Mouse (Mus musculus) heart, adult 2 months (tissue): ENCODE data around the gene Gramd1c. TPM values are rescaled to one million over a fixed set of nuclear protein-coding genes. Genes with fewer than 3 reads are reported as not detected.

Experiments
- DNase-seq, 2 experiments: peaks; one replicate each; pipeline ENCODE4 v3.0.0; 2021
- H3K27ac ChIP-seq: fragments of 200-600 bp; 2 replicates; pipeline ENCODE4 v1.8.1; 2022
- H3K27me3 ChIP-seq: fragments of 200-500 bp; 2 replicates; pipeline ENCODE4 v1.6.1; 2012; ENCODE audit warnings: mild to moderate bottlenecking, low read length, inconsistent platforms, mixed read lengths; ENCODE audit not compliant: control insufficient read depth, insufficient read depth
- H3K36me3 ChIP-seq: fragments of 200-500 bp; 2 replicates; pipeline ENCODE4 v1.6.1; 2012; ENCODE audit warnings: low read length, inconsistent platforms; ENCODE audit not compliant: control insufficient read depth, insufficient read depth
- H3K4me1 ChIP-seq: fragments of 200-500 bp; 2 replicates; pipeline ENCODE4 v1.6.1; 2011; ENCODE audit warnings: low read length; ENCODE audit not compliant: control insufficient read depth, insufficient read depth
- H3K4me3 ChIP-seq: fragments of 200-600 bp; 2 replicates; pipeline ENCODE4 v1.8.1; 2022
- H3K79me2 ChIP-seq: fragments of 200-500 bp; replicated peaks from 2 replicates; pipeline ENCODE4 v1.6.1; 2012; ENCODE audit warnings: mild to moderate bottlenecking, inconsistent platforms, low read length, moderate library complexity, mixed read lengths; ENCODE audit not compliant: control insufficient read depth, insufficient read depth
- H3K9ac ChIP-seq: fragments of 200-500 bp; 2 replicates; pipeline ENCODE4 v1.6.1; 2012; ENCODE audit warnings: low read depth, mild to moderate bottlenecking, control low read depth, inconsistent platforms, low read length, mixed read lengths
- CTCF ChIP-seq: fragments of 200-600 bp; IDR thresholded peaks from 2 replicates; pipeline ENCODE4 v1.8.1; 2022; ENCODE audit warnings: antibody characterized with exemption, mild to moderate bottlenecking, moderate library complexity
- EP300 ChIP-seq: fragments of 200-500 bp; IDR thresholded peaks from 2 replicates; pipeline ENCODE4 v1.6.1; 2011; ENCODE audit warnings: low read depth, low read length, control low read depth; ENCODE audit not compliant: insufficient read depth
- POLR2A ChIP-seq: fragments of 200-500 bp; IDR thresholded peaks from 2 replicates; pipeline ENCODE4 v1.6.1; 2011; ENCODE audit warnings: mild to moderate bottlenecking, low read depth, low read length, control low read depth; ENCODE audit not compliant: insufficient read depth
- WGBS: fragments of 180-500 bp; shearing (Covaris S2); methylation state at CpG from one replicate; pipeline ENCODE4 v1.1.7; 2018; 5-methylcytosine and 5-hydroxymethylcytosine counted together
- intact Hi-C: fragments of 180-260 bp; cut with DNase I; formaldehyde crosslinking; loops from one replicate; pipeline ENCODE4 v1.15.1; 2025
- polyA plus RNA-seq: library from polyadenylated mRNA; depleted of rRNA; stranded (reverse); fragments of >200 nt; gene quantifications from 2 replicates; pipeline ENCODE4 v1.2.3, GENCODE M21; 2012
- total RNA-seq, 2 experiments: library from RNA; stranded (reverse); gene quantifications; 2 replicates each; pipeline ENCODE4 v1.2.3; 2021

Gene Gramd1c
- total and polyA plus RNA-seq, 3 experiments, result 0.37 to 0.50 (median 0.37) TPM

- H3K27me3 ChIP-seq, result no peaks in the 10 kb centered on the region
Observed at GRCm38 (mm10) chr16:44029273-44029672, 33.9 kb downstream of the Gramd1c start.

GRCm38 (mm10) chr16:44026822-44027221, 36.3 kb downstream of the Gramd1c start:
- Histone ChIP-seq H3K27ac (no peak overlapping the region), H3K79me2 (no peaks in the 10 kb centered on the region), H3K36me3 (no peaks in the 10 kb centered on the region), H3K4me1 (peaks cover 3% of the 10 kb centered on the region), H3K27me3 (no peaks in the 10 kb centered on the region), H3K9ac (no peak overlapping the region), H3K4me3 (no peak overlapping the region)
- intact Hi-C loops, result no loop called here
- DNase-seq, result no peak
- WGBS, result 92% methylated on average over 9 of the region's 9 CpGs
- TF ChIP-seq EP300, result no peak
- no peak for TF ChIP-seq CTCF
- no peak for TF ChIP-seq POLR2A

More at GRCm38 (mm10) chr16:44029273-44029672, 33.9 kb downstream of the Gramd1c start:
- peaks cover 3% of the 10 kb centered on the region for H3K4me1 ChIP-seq
- no peak for DNase-seq
- no peak overlapping the region for H3K27ac ChIP-seq
- WGBS, result 25% methylated on average over 2 of the region's 2 CpGs
- TF ChIP-seq POLR2A, result no peak
- no peak for TF ChIP-seq EP300
- no peak for TF ChIP-seq CTCF
- no peaks in the 10 kb centered on the region for H3K79me2 ChIP-seq
- no peak overlapping the region for H3K4me3 ChIP-seq
- no peak overlapping the region for H3K9ac ChIP-seq
- intact Hi-C loops, result no loop called here
- no peaks in the 10 kb centered on the region for H3K36me3 ChIP-seq

- no peaks in the 10 kb centered on the region for H3K27me3 ChIP-seq
- H3K27ac ChIP-seq, result no peak overlapping the region
- DNase-seq, result no peak
- no peaks in the 10 kb centered on the region for H3K36me3 ChIP-seq
- no peak overlapping the region for H3K9ac ChIP-seq
- H3K79me2 ChIP-seq, result no peaks in the 10 kb centered on the region
- H3K4me3 ChIP-seq, result no peak overlapping the region
- TF ChIP-seq CTCF, result no peak
- TF ChIP-seq EP300, result no peak
- TF ChIP-seq POLR2A, result no peak
- WGBS, result 42% methylated on average over 6 of the region's 6 CpGs
- intact Hi-C loops, result no loop called here
- peaks cover 3% of the 10 kb centered on the region for H3K4me1 ChIP-seq
Observed at GRCm38 (mm10) chr16:44026210-44026609, 36.9 kb downstream of the Gramd1c start.

- no peaks in the 10 kb centered on the region for H3K4me1 ChIP-seq
- H3K4me3 ChIP-seq, result no peak overlapping the region
- intact Hi-C loops, result no loop called here
- H3K27ac ChIP-seq, result no peak overlapping the region
- TF ChIP-seq POLR2A, result no peak
- TF ChIP-seq CTCF, result no peak
- no peak for TF ChIP-seq EP300
- H3K27me3 ChIP-seq, result no peaks in the 10 kb centered on the region
- no peak for DNase-seq
- no peak overlapping the region for H3K9ac ChIP-seq
- 59% methylated on average over 2 of the region's 2 CpGs for WGBS
- no peaks in the 10 kb centered on the region for H3K79me2 ChIP-seq
- H3K36me3 ChIP-seq, result no peaks in the 10 kb centered on the region
Observed at GRCm38 (mm10) chr16:44018986-44019548, 44.1 kb downstream of the Gramd1c start.

- H3K36me3 ChIP-seq, result no peaks in the 10 kb centered on the region
- no peaks in the 10 kb centered on the region for H3K27me3 ChIP-seq
- H3K79me2 ChIP-seq, result no peaks in the 10 kb centered on the region
- H3K27ac ChIP-seq, result no peak overlapping the region
- no peak overlapping the region for H3K4me3 ChIP-seq
- H3K4me1 ChIP-seq, result no peaks in the 10 kb centered on the region
- DNase-seq, result no peak
- H3K9ac ChIP-seq, result no peak overlapping the region
- 17% methylated on average over 7 of the region's 7 CpGs for WGBS
- TF ChIP-seq EP300 (no peak), CTCF (no peak), POLR2A (no peak)
- intact Hi-C loops, result no loop called here
Observed at GRCm38 (mm10) chr16:44018372-44018771, 44.8 kb downstream of the Gramd1c start.

GRCm38 (mm10) chr16:44017707-44018106, 45.4 kb downstream of the Gramd1c start:
- no peak overlapping the region for H3K4me3 ChIP-seq
- H3K27ac ChIP-seq, result no peak overlapping the region
- no peaks in the 10 kb centered on the region for H3K36me3 ChIP-seq
- H3K9ac ChIP-seq, result no peak overlapping the region
- H3K79me2 ChIP-seq, result no peaks in the 10 kb centered on the region
- DNase-seq, result no peak
- intact Hi-C loops, result no loop called here
- TF ChIP-seq POLR2A (no peak), CTCF (no peak), EP300 (no peak)
- no peaks in the 10 kb centered on the region for H3K27me3 ChIP-seq
- WGBS, result 84% methylated on average over 4 of the region's 4 CpGs
- H3K4me1 ChIP-seq, result no peaks in the 10 kb centered on the region
